Mouse (Mus musculus): ENCODE data around the gene Wt1. TPM values are rescaled to one million over a fixed set of nuclear protein-coding genes. Genes with fewer than 3 reads are reported as not detected.
A peak's percentile ranks its signal among the peaks of the same experiment; 100 is the strongest.

The Wt1 gene
- polyA plus RNA-seq, 1 experiment from 2014 or later = 0.49 TPM

- Histone ChIP-seq H3K36me3 (no peaks in the 10 kb centered on the region), H3K27me3 (peaks cover 98% of the 10 kb centered on the region), H3K4me3 (replicated peaks) (peak overlapping the region; percentile 35), H3K27ac (no peak overlapping the region), H3K4me2 (peak overlapping the region; percentile 53), H3K4me1 (replicated peaks) (peaks cover 26% of the 10 kb centered on the region), H3K9me3 (no peaks in the 10 kb centered on the region), H3K9ac (replicated peaks) (peak overlapping the region; percentile 47)
- ATAC-seq (ENCODE audit: insufficient number of reproducible peaks, insufficient read depth, low FRiP score, low TSS enrichment, low read depth) = no peak
- under 1% methylated on average over 92 of the region's 92 CpGs for WGBS
These were observed 582 bp downstream of the Wt1 start for GRCm38 (mm10) chr2:105126691-105127530.

GRCm38 (mm10) chr2:105127531-105128480 lies 1.5 kb downstream of the Wt1 start:
- Histone ChIP-seq H3K4me3 (replicated peaks) (peak overlapping the region; percentile 35), H3K9me3 (no peaks in the 10 kb centered on the region), H3K27me3 (peaks cover 98% of the 10 kb centered on the region), H3K4me1 (replicated peaks) (peaks cover 24% of the 10 kb centered on the region), H3K4me2 (peak overlapping the region; percentile 53; the same call in 1 of the 2 replicates), H3K36me3 (no peaks in the 10 kb centered on the region), H3K9ac (replicated peaks) (no peak overlapping the region; the same call in 1 of the 2 replicates), H3K27ac (no peak overlapping the region)
- no peak for ATAC-seq (ENCODE audit: insufficient number of reproducible peaks, insufficient read depth, low FRiP score, low TSS enrichment, low read depth)
- under 1% methylated on average over 52 of the region's 52 CpGs for WGBS

GRCm38 (mm10) chr2:105128564-105128963 lies 2.2 kb downstream of the Wt1 start:
- peaks cover 21% of the 10 kb centered on the region for H3K4me1 ChIP-seq (replicated peaks)
- peaks cover 98% of the 10 kb centered on the region for H3K27me3 ChIP-seq
- no peak for ATAC-seq (ENCODE audit: insufficient number of reproducible peaks, insufficient read depth, low FRiP score, low TSS enrichment, low read depth)
- H3K9me3 ChIP-seq = no peaks in the 10 kb centered on the region
- no peak overlapping the region for H3K4me2 ChIP-seq
- WGBS = 1% methylated on average over 12 of the region's 12 CpGs
- no peak overlapping the region for H3K9ac ChIP-seq (replicated peaks)
- no peak overlapping the region for H3K27ac ChIP-seq
- H3K36me3 ChIP-seq = no peaks in the 10 kb centered on the region
- no peak overlapping the region for H3K4me3 ChIP-seq (replicated peaks)

- no peak for ATAC-seq (ENCODE audit: insufficient number of reproducible peaks, insufficient read depth, low FRiP score, low TSS enrichment, low read depth)
- Histone ChIP-seq H3K27me3 (peaks cover 98% of the 10 kb centered on the region), H3K4me2 (no peak overlapping the region), H3K4me1 (replicated peaks) (peaks cover 21% of the 10 kb centered on the region), H3K27ac (no peak overlapping the region), H3K9me3 (no peaks in the 10 kb centered on the region), H3K36me3 (no peaks in the 10 kb centered on the region), H3K4me3 (replicated peaks) (no peak overlapping the region), H3K9ac (replicated peaks) (no peak overlapping the region)
- under 1% methylated on average over 32 of the region's 32 CpGs for WGBS
These were observed 4.2 kb downstream of the Wt1 start for GRCm38 (mm10) chr2:105130351-105131060.

- H3K36me3 ChIP-seq = no peaks in the 10 kb centered on the region
- 9% methylated on average over 12 of the region's 12 CpGs for WGBS
- H3K9me3 ChIP-seq = no peaks in the 10 kb centered on the region
- H3K4me2 ChIP-seq = no peak overlapping the region
- H3K9ac ChIP-seq (replicated peaks) = no peak overlapping the region
- H3K27ac ChIP-seq = no peak overlapping the region
- no peak overlapping the region for H3K4me3 ChIP-seq (replicated peaks)
- peaks cover 20% of the 10 kb centered on the region for H3K4me1 ChIP-seq (replicated peaks)
- peaks cover 97% of the 10 kb centered on the region for H3K27me3 ChIP-seq
- no peak for ATAC-seq (ENCODE audit: insufficient number of reproducible peaks, insufficient read depth, low FRiP score, low TSS enrichment, low read depth)
These were observed 4.9 kb downstream of the Wt1 start for GRCm38 (mm10) chr2:105131061-105131810.

- no peak overlapping the region for H3K4me3 ChIP-seq (replicated peaks)
- no peaks in the 10 kb centered on the region for H3K36me3 ChIP-seq
- H3K27me3 ChIP-seq = peaks cover 97% of the 10 kb centered on the region
- H3K4me2 ChIP-seq = no peak overlapping the region
- H3K27ac ChIP-seq = no peak overlapping the region
- H3K9me3 ChIP-seq = no peaks in the 10 kb centered on the region
- 0% methylated on average over 2 of the region's 2 CpGs for WGBS
- no peak for ATAC-seq (ENCODE audit: insufficient number of reproducible peaks, insufficient read depth, low FRiP score, low TSS enrichment, low read depth)
- H3K4me1 ChIP-seq (replicated peaks) = peaks cover 15% of the 10 kb centered on the region
- no peak overlapping the region for H3K9ac ChIP-seq (replicated peaks)
These were observed 5.4 kb downstream of the Wt1 start for GRCm38 (mm10) chr2:105131811-105132100.

- Histone ChIP-seq H3K36me3 (no peaks in the 10 kb centered on the region), H3K4me1 (replicated peaks) (peaks cover 9% of the 10 kb centered on the region), H3K4me3 (replicated peaks) (no peak overlapping the region), H3K4me2 (no peak overlapping the region), H3K9me3 (no peaks in the 10 kb centered on the region), H3K27ac (no peak overlapping the region), H3K9ac (replicated peaks) (no peak overlapping the region), H3K27me3 (peaks cover 97% of the 10 kb centered on the region)
- 2% methylated on average over 17 of the region's 17 CpGs for WGBS
- ATAC-seq (ENCODE audit: insufficient number of reproducible peaks, insufficient read depth, low FRiP score, low TSS enrichment, low read depth) = no peak
These were observed 6.0 kb downstream of the Wt1 start for GRCm38 (mm10) chr2:105132300-105132699.

GRCm38 (mm10) chr2:105132933-105133795 lies 6.8 kb downstream of the Wt1 start:
- 1% methylated on average over 43 of the region's 43 CpGs for WGBS
- H3K9me3 ChIP-seq = no peaks in the 10 kb centered on the region
- H3K9ac ChIP-seq (replicated peaks) = no peak overlapping the region
- no peak overlapping the region for H3K27ac ChIP-seq
- H3K4me2 ChIP-seq = no peak overlapping the region
- no peaks in the 10 kb centered on the region for H3K36me3 ChIP-seq
- peaks cover 3% of the 10 kb centered on the region; the same call in 1 of the 2 replicates for H3K4me1 ChIP-seq (replicated peaks)
- ATAC-seq (ENCODE audit: insufficient number of reproducible peaks, insufficient read depth, low FRiP score, low TSS enrichment, low read depth) = no peak
- 0 out of 2 replicates have a peak overlapping the region, but pooled peaks have one; percentile 4 for H3K4me3 ChIP-seq (replicated peaks)
- peaks cover 97% of the 10 kb centered on the region for H3K27me3 ChIP-seq

GRCm38 (mm10) chr2:105134296-105134695 lies 8.0 kb downstream of the Wt1 start:
- H3K4me2 ChIP-seq = no peak overlapping the region
- H3K4me3 ChIP-seq (replicated peaks) = no peak overlapping the region
- no peak overlapping the region for H3K9ac ChIP-seq (replicated peaks)
- peaks cover 3% of the 10 kb centered on the region; the same call in 1 of the 2 replicates for H3K4me1 ChIP-seq (replicated peaks)
- no peak overlapping the region for H3K27ac ChIP-seq
- no peak for ATAC-seq (ENCODE audit: insufficient number of reproducible peaks, insufficient read depth, low FRiP score, low TSS enrichment, low read depth)
- no peaks in the 10 kb centered on the region for H3K9me3 ChIP-seq
- 1% methylated on average over 19 of the region's 19 CpGs for WGBS
- H3K36me3 ChIP-seq = no peaks in the 10 kb centered on the region
- H3K27me3 ChIP-seq = peaks cover 98% of the 10 kb centered on the region

- H3K27me3 ChIP-seq = peaks cover 75% of the 10 kb centered on the region
- ATAC-seq (ENCODE audit: insufficient number of reproducible peaks, insufficient read depth, low FRiP score, low TSS enrichment, low read depth) = no peak
- no peaks in the 10 kb centered on the region; the same call in 1 of the 2 replicates for H3K4me1 ChIP-seq (replicated peaks)
- no peaks in the 10 kb centered on the region for H3K9me3 ChIP-seq
- no peaks in the 10 kb centered on the region for H3K36me3 ChIP-seq
- no peak overlapping the region for H3K27ac ChIP-seq
- H3K9ac ChIP-seq (replicated peaks) = no peak overlapping the region
- no peak overlapping the region for H3K4me3 ChIP-seq (replicated peaks)
- H3K4me2 ChIP-seq = no peak overlapping the region
- WGBS = 69% methylated on average over 7 of the region's 7 CpGs
These were observed 13.1 kb downstream of the Wt1 start for GRCm38 (mm10) chr2:105139471-105139870.
